In genomic region chr8:10545890-10546289, GRCm38 (mm10) we compare ENCODE assay signal across 23 mouse cellular contexts.
DNase-seq lines count a peak whose midpoint lies in the region; ATAC-seq lines count a peak whose summit lies in the region.
"Had no signal": no experiment of that assay in that cellular context is flagged by ENCODE, and none has a peak within 500 bp of the region (broad histone marks: within the 10 kb centered on the region; RNA-seq: fewer than 3 reads in every experiment).

No protein-coding gene starts in this region.

- DNase-seq in frontal cortex, adult 2 months (ENCODE audit: extremely low spot score in 1 of 2, low spot score in 1 of 2) = peak; percentile 59 to 76
- no peak for DNase-seq in frontal cortex, postnatal 10 days (ENCODE audit: low spot score in 2 of 2)
- DNase-seq in midbrain, embryonic 11.5 days (ENCODE audit: low spot score, missing footprints) = peak; percentile 35
- DNase-seq in brain, adult 2 months (ENCODE audit: low read depth, low spot score) = peak; percentile 88
- DNase-seq in left cerebral cortex, adult 9 months (ENCODE audit: low spot score in 2 of 2) = peak; percentile 53 to 69
- DNase-seq in cerebellum, postnatal 14 days = no peak
- no peak for DNase-seq in thymus, postnatal 4 days
- DNase-seq: adrenal gland, postnatal 14 days; cerebellum, adult 18-20 months; cerebellum, adult 9-11 months; embryo, embryonic 11 days; gastrocnemius, adult 2 months; gastrocnemius, postnatal 25 days had no signal

- H3K4me1 ChIP-seq in midbrain, embryonic 11.5 days (ENCODE audit: control insufficient read depth, insufficient read depth, low read length) = no peaks in the 10 kb centered on the region
- no peaks in the 10 kb centered on the region for H3K4me1 ChIP-seq in midbrain, embryonic 13.5 days (replicated peaks)
- H3K4me1 ChIP-seq: embryonic facial prominence, embryonic 15.5 days; forebrain, embryonic 10.5 days; heart, embryonic 12.5 days; hindbrain, embryonic 10.5 days had no signal

- H3K4me2 ChIP-seq in midbrain, embryonic 11.5 days = no peak overlapping the region
- no peak overlapping the region for H3K4me2 ChIP-seq in midbrain, embryonic 13.5 days (replicated peaks)
- H3K4me2 ChIP-seq: embryonic facial prominence, embryonic 15.5 days; heart, embryonic 12.5 days; hindbrain, embryonic 14.5 days had no signal

- no peak overlapping the region for H3K4me3 ChIP-seq in midbrain, embryonic 11.5 days (ENCODE audit: low read depth, low read length)
- no peak overlapping the region for H3K4me3 ChIP-seq in midbrain, embryonic 13.5 days (replicated peaks)
- H3K4me3 ChIP-seq: embryonic facial prominence, embryonic 15.5 days; erythroblast, embryonic 14.5 days; forebrain, embryonic 10.5 days; gastrocnemius, adult 2 months; heart, embryonic 12.5 days; hindbrain, embryonic 10.5 days had no signal

- no peak overlapping the region for H3K9ac ChIP-seq in midbrain, embryonic 11.5 days (ENCODE audit: low read length)
- no peak overlapping the region for H3K9ac ChIP-seq in midbrain, embryonic 13.5 days (replicated peaks)
- H3K9ac ChIP-seq: embryonic facial prominence, embryonic 15.5 days; heart, embryonic 12.5 days; hindbrain, embryonic 14.5 days had no signal

- H3K36me3 ChIP-seq in midbrain, embryonic 11.5 days (ENCODE audit: control insufficient read depth, insufficient read depth, low read length) = no peaks in the 10 kb centered on the region
- H3K36me3 ChIP-seq in midbrain, embryonic 13.5 days = no peaks in the 10 kb centered on the region
- H3K36me3 ChIP-seq: embryonic facial prominence, embryonic 15.5 days; forebrain, embryonic 10.5 days; hindbrain, embryonic 10.5 days had no signal

- no peaks in the 10 kb centered on the region for H3K27me3 ChIP-seq in midbrain, embryonic 11.5 days (ENCODE audit: control insufficient read depth, insufficient read depth, low read length)
- H3K27me3 ChIP-seq in midbrain, embryonic 13.5 days = no peaks in the 10 kb centered on the region
- H3K27me3 ChIP-seq: embryonic facial prominence, embryonic 15.5 days; heart, embryonic 12.5 days had no signal

- H3K27ac ChIP-seq in midbrain, embryonic 11.5 days (ENCODE audit: low read depth, low read length) = no peak overlapping the region
- H3K27ac ChIP-seq in midbrain, embryonic 13.5 days = no peak overlapping the region
- H3K27ac ChIP-seq: embryonic facial prominence, embryonic 15.5 days; forebrain, embryonic 10.5 days; gastrocnemius, adult 2 months; hindbrain, embryonic 10.5 days; hindbrain, embryonic 14.5 days had no signal

- WGBS in midbrain, embryonic 11.5 days = 92% methylated on average over 3 of the region's 3 CpGs
- WGBS in midbrain, embryonic 13.5 days = 97% methylated on average over 3 of the region's 3 CpGs

- no peak for ATAC-seq in midbrain, embryonic 11.5 days (ENCODE audit: low FRiP score)
- no peak for ATAC-seq in midbrain, embryonic 13.5 days
- ATAC-seq: activated CD4-positive, CD25-positive, alpha-beta regulatory T cell, adult 4 months; forebrain, embryonic 14.5 days; Patski had no signal

- H3K9me3 ChIP-seq in midbrain, embryonic 11.5 days (ENCODE audit: control insufficient read depth, low read length) = no peaks in the 10 kb centered on the region; the same call in 1 of the 2 replicates
- H3K9me3 ChIP-seq in midbrain, embryonic 13.5 days = peaks cover 3% of the 10 kb centered on the region; the same call in 1 of the 2 replicates
- H3K9me3 ChIP-seq: embryonic facial prominence, embryonic 15.5 days had no signal

Comparison
In these comparisons a context has a peak if more than half of its experiments do, and no peak if none do; other contexts are left out.
1. DNase-seq: peak in frontal cortex, adult 2 months (2 of 2), midbrain, embryonic 11.5 days (single experiment), brain, adult 2 months (single experiment) and left cerebral cortex, adult 9 months (2 of 2); none in frontal cortex, postnatal 10 days (0 of 2), cerebellum, postnatal 14 days (0 of 2) and thymus, postnatal 4 days (single experiment).